In genomic region chr6:87328265-87329173, GRCm38 (mm10) we compare ENCODE assay signal across 13 mouse cellular contexts. TPM values are rescaled to one million over a fixed set of nuclear protein-coding genes. Genes with fewer than 3 reads are reported as not detected.
DNase-seq lines count a peak whose midpoint lies in the region; ATAC-seq and TF ChIP-seq lines count a peak whose summit lies in the region.
"Had no signal": no experiment of that assay in that cellular context is flagged by ENCODE, and none has a peak within 500 bp of the region (broad histone marks: within the 10 kb centered on the region; RNA-seq: fewer than 3 reads in every experiment).

No protein-coding gene starts in this region.

- no peaks in the 10 kb centered on the region for H3K9me3 ChIP-seq in neural tube, embryonic 15.5 days (replicated peaks)

- H3K9ac ChIP-seq in liver, adult 2 months (ENCODE audit: low read depth, low read length), result no peak overlapping the region
- H3K9ac ChIP-seq in neural tube, embryonic 15.5 days (replicated peaks), result no peak overlapping the region
- H3K9ac ChIP-seq: liver, embryonic 14.5 days had no signal

- no peaks in the 10 kb centered on the region for H3K27me3 ChIP-seq in liver, adult 2 months (ENCODE audit: control insufficient read depth, insufficient read depth, low read length)
- H3K27me3 ChIP-seq in neural tube, embryonic 15.5 days (replicated peaks), result no peaks in the 10 kb centered on the region

- H3K4me2 ChIP-seq in neural tube, embryonic 15.5 days, result no peak overlapping the region

- no peak for ATAC-seq in neural tube, embryonic 15.5 days (ENCODE audit: low FRiP score)
- ATAC-seq: CD4-positive, CD25-positive, alpha-beta regulatory T cell, adult 4 months had no signal

- TF ChIP-seq CTCF in liver, adult 2 months (IDR thresholded peaks at IDR 0.05; ENCODE audit: low read depth, low read length), result no peak
- no peak for TF ChIP-seq CTCF in brain, embryonic 14.5 days (IDR thresholded peaks at IDR 0.05; ENCODE audit: borderline replicate concordance, extremely low read depth, insufficient read depth, insufficient read length)

- intact Hi-C loops in heart, postnatal 36 days (cut with DNase I), result no loop called here

- peak; percentile 80 for DNase-seq in heart, adult 11 months
- DNase-seq in heart, postnatal 36 days, result no peak
- peak; percentile 9 for DNase-seq in liver, adult 2 months (ENCODE audit: extremely low read depth, low read depth, low spot score)
- DNase-seq in liver, result no peak
- DNase-seq in brain, embryonic 14.5 days (ENCODE audit: low read depth), result peak; percentile 35
- DNase-seq in kidney, postnatal 25 days, result peak; percentile 47 to 80
- DNase-seq in adrenal gland, adult 2 months, result no peak
- DNase-seq: gastrocnemius, postnatal 14 days had no signal

- WGBS in liver, adult 2 months, result 75% methylated on average over 22 of the region's 22 CpGs
- 75% methylated on average over 22 of the region's 22 CpGs for WGBS in neural tube, embryonic 15.5 days

- no peak overlapping the region for H3K4me3 ChIP-seq in liver, adult 2 months (ENCODE audit: insufficient read depth, low read depth, low read length)
- H3K4me3 ChIP-seq in neural tube, embryonic 15.5 days (replicated peaks), result no peak overlapping the region

- no peak overlapping the region for H3K27ac ChIP-seq in liver, adult 2 months (replicated peaks; ENCODE audit: insufficient read depth, low read depth, low read length)
- H3K27ac ChIP-seq in neural tube, embryonic 15.5 days (replicated peaks), result no peak overlapping the region; the same call in 1 of the 2 replicates
- H3K27ac ChIP-seq: liver, embryonic 14.5 days had no signal

- no peaks in the 10 kb centered on the region for H3K4me1 ChIP-seq in liver, adult 2 months (ENCODE audit: control insufficient read depth, insufficient read depth, low read length)
- peaks cover 20% of the 10 kb centered on the region for H3K4me1 ChIP-seq in neural tube, embryonic 15.5 days

- no peaks in the 10 kb centered on the region for H3K79me2 ChIP-seq in liver, adult 2 months (ENCODE audit: control insufficient read depth, insufficient read depth, low read length)

- no peaks in the 10 kb centered on the region for H3K36me3 ChIP-seq in liver, adult 2 months (ENCODE audit: control insufficient read depth, insufficient read depth, low read length)
- no peaks in the 10 kb centered on the region for H3K36me3 ChIP-seq in neural tube, embryonic 15.5 days

- no peak for TF ChIP-seq POLR2A in liver, adult 2 months (IDR thresholded peaks at IDR 0.05; ENCODE audit: extremely low read depth, insufficient read depth, low read length)
- TF ChIP-seq POLR2A in brain, embryonic 14.5 days (IDR thresholded peaks at IDR 0.05; ENCODE audit: borderline replicate concordance, extremely low read depth, insufficient read depth, insufficient read length, poor library complexity, severe bottlenecking), result no peak

RNA-seq across cellular contexts. Expression of gene Antxr1, which starts 7.1 kb away (rescaled TPM):
- total RNA-seq in heart, postnatal 36 days (2021), result 1 to 10 TPM; 9.3 to 9.5 TPM
- 0.92 and 1.0 TPM in 2 replicates for total RNA-seq in liver, adult 2 months (2014; rRNA removed)
- polyA plus RNA-seq in liver, adult 2 months (2012; rRNA removed), result 0.28 and 0.37 TPM in 2 replicates
- 6.0 and 10.0 TPM in 2 replicates for polyA plus RNA-seq in brain, embryonic 14.5 days (2012; rRNA removed)
- 6.4 and 6.7 TPM in 2 replicates for polyA plus RNA-seq in neural tube, embryonic 15.5 days (2015; fragmentation: Nextera tagmentation; extraction: Ambion mirVana)
- 10 to 100 TPM; 14.7 to 21.4 TPM for total RNA-seq in adrenal gland, adult 2 months (2021)
- 7.3 and 9.1 TPM in 2 replicates for polyA plus RNA-seq in adrenal gland, adult 2 months (2012; rRNA removed)
- polyA plus RNA-seq: CD4-positive, CD25-positive, alpha-beta regulatory T cell, adult 4 months had no signal

RNA-seq across cellular contexts. Expression of gene Gkn1, which starts 22.2 kb away (rescaled TPM):
- total RNA-seq in heart, postnatal 36 days (2021), result not detected
- 0.20 TPM in 1 of 2 replicates, not detected in the other for total RNA-seq in liver, adult 2 months (2014; rRNA removed)
- polyA plus RNA-seq in liver, adult 2 months (2012; rRNA removed), result not detected in 2 replicates
- polyA plus RNA-seq in brain, embryonic 14.5 days (2012; rRNA removed), result 0.05 and 0.12 TPM in 2 replicates
- polyA plus RNA-seq in neural tube, embryonic 15.5 days (2015; fragmentation: Nextera tagmentation; extraction: Ambion mirVana), result not detected in 2 replicates
- not detected for total RNA-seq in adrenal gland, adult 2 months (2021)
- polyA plus RNA-seq in adrenal gland, adult 2 months (2012; rRNA removed), result 0.16 and 3.5 TPM in 2 replicates
- total RNA-seq: gastrocnemius, postnatal 14 days; layer of hippocampus, postnatal 14 days had no signal
- polyA plus RNA-seq: CD4-positive, CD25-positive, alpha-beta regulatory T cell, adult 4 months; embryonic facial prominence, embryonic 11.5 days; liver, embryonic 14.5 days had no signal

RNA-seq across cellular contexts. Expression of gene Gkn2, which starts 44.6 kb away (rescaled TPM):
- not detected for total RNA-seq in heart, postnatal 36 days (2021)
- 0.34 TPM in 1 of 2 replicates, not detected in the other for total RNA-seq in liver, adult 2 months (2014; rRNA removed)
- polyA plus RNA-seq in liver, adult 2 months (2012; rRNA removed), result not detected in 2 replicates
- polyA plus RNA-seq in brain, embryonic 14.5 days (2012; rRNA removed), result 0.09 TPM in 1 of 2 replicates, not detected in the other
- not detected in 2 replicates for polyA plus RNA-seq in neural tube, embryonic 15.5 days (2015; fragmentation: Nextera tagmentation; extraction: Ambion mirVana)
- not detected for total RNA-seq in adrenal gland, adult 2 months (2021)
- polyA plus RNA-seq in adrenal gland, adult 2 months (2012; rRNA removed), result 1.8 TPM in 1 of 2 replicates, not detected in the other
- total RNA-seq: gastrocnemius, postnatal 14 days; layer of hippocampus, postnatal 14 days had no signal
- polyA plus RNA-seq: CD4-positive, CD25-positive, alpha-beta regulatory T cell, adult 4 months; embryonic facial prominence, embryonic 11.5 days; liver, embryonic 14.5 days had no signal

Comparison
In these comparisons a context has a peak if more than half of its experiments do, and no peak if none do; other contexts are left out.
1. DNase-seq: peak in heart, adult 11 months (single experiment), liver, adult 2 months (single experiment), brain, embryonic 14.5 days (single experiment) and kidney, postnatal 25 days (2 of 2); none in heart, postnatal 36 days (0 of 2), liver (single experiment) and adrenal gland, adult 2 months (single experiment).